Mouse (Mus musculus) retina, adult 2 months (tissue): ENCODE data around the gene Ptpn4.
A peak's percentile ranks its signal among the peaks of the same experiment; 100 is the strongest.

ENCODE experiments used
- DNase-seq: peaks from one replicate; pipeline ENCODE4 v3.0.0-alpha.2; 2012; ENCODE audit warnings: low read depth, low spot score

The Ptpn4 gene

DNA sequence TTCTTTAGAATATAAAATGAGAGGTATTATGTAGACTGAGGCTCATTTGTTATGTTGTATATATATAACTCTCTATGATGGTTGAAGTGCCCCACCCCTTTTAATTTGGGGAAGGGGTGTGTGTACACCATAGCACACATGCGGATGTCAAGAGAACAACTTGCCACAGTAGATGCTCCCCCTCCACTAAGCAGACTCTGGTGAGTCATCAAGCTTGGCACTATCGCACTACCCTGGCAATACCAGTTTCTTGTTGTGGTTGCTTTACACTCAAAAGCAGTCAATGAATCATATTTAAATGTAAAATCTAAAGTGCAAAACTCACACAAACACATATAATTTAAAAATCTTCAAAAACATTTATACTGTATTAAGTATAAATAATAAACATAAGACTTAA, 31.4 kb downstream of the Ptpn4 start:
- no peak for DNase-seq

DNA sequence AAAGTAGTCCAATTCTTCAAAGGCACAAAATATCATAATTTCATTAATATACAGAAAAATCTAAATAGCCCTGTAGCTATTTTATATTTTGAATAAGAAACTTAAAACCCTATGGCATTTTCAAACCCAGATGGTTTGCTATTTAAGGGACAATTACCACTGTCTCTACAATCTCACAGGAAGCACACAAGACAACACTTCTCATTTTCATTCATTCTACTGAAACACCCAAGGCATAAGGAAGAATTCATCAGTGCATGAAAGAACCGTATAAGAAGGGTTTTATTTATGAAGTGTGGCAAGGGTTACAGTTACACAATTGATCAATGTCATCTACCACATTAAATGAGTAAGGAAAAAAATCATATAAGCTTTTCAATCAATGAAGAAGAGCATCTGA, 32.8 kb downstream of the Ptpn4 start:
- DNase-seq: no peak

DNA sequence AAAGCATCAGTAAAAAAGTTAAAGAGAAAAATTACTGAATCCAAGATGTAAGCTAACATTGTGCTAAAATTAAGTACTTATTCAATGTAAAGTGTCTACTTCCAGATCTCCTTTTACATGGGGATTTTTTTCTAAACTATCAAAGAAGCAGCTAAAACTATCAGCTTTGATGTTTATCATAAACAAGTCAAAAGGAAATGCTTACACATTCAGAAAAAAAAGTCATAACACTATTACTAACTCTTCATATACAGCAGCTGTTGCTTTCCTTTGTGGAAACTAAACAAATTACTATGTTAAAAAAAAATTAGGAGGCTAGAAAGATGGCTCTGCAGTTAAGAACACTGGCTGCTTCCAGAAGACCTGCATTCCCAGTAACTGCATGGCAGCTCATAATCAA, 42.2 kb downstream of the Ptpn4 start:
- no peak for DNase-seq

DNA sequence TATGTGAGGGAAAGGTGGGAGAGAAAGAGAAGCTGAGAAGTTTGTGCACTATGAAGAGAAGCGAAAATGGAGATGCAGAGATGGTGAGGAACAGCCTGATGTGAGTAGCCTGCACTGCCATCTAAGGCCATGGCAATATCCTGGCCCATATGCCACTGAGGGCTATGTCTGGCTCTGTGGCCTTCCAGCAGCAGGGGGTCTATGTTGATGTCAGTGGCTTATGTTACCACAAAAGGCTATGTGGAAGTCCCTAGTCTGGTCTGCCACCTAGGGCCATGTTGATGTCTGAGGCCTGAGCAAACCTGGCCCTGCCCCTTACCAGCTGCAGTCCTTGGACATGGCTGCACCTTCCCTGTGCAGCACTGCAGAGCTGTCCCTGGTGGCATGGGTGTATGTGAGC, 43.1 kb downstream of the Ptpn4 start:
- DNase-seq: no peak

DNA sequence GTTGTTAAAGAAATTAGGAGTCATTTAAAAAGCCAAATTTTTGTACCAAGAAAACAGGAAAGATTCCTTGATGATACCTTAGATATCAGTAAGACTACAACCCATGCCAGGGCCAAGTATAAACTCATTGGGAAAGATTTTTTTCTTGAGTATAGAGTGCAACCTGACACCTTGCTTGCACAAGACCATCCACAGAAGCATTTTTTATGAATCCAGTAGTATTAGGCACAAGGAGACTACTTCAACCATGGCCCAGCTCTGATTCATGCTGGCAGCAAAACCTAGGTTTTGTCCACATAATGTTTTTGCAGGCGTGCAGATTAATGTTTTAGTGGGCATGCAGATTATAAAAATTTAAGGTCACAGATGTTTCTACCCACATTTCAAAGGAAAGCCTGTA, 46.8 kb downstream of the Ptpn4 start:
- no peak for DNase-seq

DNA sequence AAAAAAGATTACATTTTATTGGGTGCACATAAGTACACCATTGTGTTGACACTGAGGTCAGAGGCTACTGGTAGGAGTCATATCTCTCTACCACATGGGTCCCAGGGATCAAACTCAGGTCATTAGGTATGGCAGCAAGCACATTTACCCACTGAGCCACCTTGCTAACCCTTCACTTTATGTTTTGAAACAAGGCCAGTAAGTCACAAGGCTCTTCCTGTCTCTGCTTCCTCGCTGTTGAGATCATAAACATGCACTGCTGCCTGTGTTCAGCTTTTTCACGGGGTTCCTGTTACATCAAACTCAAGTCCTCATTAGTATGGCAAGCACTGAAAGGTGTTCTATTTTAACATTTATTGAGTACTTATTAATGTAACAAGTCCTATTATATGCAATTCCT, 61.5 kb downstream of the Ptpn4 start:
- no peak for DNase-seq

DNA sequence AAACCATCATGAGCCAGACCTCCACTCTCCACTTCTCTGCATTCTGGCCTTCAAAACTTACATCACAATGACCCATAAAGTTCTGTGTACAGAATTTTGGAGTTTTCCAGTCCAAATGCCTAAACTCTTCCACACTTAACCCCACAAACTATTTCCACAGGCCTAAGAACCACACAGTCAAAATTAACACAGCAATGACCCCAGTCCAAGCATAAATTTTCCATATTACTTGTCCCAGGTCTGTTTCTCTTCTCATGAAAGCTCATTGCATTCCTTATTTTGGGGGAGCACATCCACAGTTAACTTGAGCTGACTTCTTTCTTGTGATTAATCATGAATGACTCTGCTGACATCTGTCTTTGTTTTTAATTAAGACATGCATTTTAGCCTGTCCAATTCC, 101.7 kb downstream of the Ptpn4 start:
- no peak for DNase-seq

DNA sequence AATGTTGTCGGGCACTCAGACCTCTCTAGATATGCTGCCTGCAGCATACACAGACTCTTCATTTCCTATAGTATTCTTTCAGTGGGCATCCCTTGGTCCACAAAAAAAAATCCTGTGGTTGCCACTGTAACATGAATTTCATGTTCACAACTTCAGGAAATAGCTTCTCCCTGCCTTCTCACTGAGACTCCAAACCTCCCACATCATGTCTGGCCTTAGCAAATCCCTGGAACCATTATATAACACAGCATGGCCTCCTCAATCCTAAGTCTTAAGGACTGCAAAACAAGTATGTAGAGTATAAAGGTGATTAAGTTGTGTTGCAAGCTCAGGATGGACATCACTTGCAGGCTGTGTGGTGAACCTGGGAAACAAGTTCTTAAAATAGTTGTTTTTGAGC, 102.6 kb downstream of the Ptpn4 start:
- no peak for DNase-seq

DNA sequence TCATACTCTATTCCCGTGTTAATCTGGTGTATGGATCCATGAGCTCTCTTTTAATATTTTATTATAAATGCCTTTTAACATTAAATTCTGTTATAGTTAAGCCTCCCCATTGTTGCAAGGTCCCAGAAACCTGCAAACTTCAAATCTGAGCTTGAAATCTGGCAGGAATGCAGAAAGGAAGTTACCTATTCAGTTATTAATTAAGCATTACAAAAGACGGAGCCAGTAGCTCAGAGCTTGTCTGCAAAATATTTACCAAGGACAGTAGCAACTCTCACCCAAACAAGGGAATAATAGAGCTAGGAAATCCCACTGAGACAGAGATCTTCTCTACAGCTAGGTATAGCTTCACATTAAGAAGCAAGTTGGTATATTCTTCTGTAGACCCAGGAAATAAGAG, 106.2 kb downstream of the Ptpn4 start:
- no peak for DNase-seq

DNA sequence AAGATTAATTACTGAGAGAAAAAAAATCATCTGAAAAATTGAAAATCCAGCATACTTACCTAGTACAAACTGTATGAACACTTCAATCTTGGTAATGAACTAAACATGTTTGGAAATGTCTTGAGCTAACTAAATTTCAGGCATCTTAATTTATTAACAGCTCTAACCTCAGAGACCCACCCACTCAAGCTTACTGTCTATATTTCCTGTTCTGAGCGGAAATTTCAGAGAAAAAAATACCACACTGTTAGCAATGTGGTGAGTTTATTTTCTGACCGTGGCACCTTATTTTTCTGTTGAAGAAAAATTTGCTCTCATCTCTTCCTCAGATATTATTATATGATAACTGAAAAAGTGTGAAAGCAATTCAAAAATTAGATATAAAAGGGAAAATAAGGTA, 124.4 kb downstream of the Ptpn4 start:
- no peak for DNase-seq

DNA sequence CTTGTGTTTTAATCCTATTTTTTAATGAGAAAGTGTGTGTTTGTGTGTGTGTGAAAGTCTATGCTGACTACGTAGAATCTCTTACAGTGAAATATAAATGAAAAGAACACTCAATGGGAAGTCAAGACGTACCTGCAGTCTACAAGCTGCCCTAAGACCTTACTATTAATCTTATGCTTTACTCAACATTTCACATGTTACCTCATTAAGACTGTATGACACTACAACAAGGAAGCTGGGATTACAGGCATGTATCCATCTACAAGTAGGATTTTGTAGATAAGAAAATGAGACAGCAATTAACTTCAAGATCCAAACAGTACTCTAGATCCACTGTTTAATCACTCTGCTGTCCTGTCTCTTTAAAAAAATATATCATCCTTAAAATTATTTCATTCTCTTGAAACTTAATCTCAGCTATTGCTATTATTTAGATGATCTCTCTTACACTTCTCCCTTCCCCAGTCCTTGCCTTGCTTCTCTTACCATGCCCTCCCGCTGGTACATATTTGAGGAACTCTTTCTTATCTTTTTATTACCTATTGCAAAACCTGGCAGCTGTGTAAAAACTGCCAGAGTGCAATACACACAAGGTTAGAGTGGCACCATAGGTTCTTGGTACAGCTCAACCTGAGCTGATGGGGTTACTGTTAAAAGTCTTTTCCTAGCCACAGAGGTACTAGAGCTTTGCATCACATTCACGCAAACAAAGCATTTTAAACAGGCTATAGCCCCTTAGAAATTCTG, 130.8 kb downstream of the Ptpn4 start:
- DNase-seq: no peak

DNA sequence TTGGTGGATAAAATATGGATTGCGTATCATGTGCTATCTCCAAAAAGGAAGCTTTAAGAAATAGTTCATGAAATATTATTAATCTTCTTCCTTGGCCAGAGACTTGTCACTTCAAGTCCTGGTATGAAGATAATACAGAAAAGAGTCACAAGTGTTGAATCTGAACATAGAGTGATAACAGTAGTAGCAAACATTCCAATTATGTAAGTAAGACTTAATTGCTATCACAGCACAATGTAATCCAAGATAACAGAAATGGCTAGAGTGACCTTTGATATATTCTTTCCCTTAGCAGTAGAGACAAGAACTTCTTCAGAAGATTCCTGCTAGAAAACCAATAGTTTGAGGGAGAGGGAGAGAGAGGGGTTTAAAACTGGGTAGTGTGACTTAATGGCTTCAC, 140.6 kb downstream of the Ptpn4 start:
- DNase-seq: no peak

DNA sequence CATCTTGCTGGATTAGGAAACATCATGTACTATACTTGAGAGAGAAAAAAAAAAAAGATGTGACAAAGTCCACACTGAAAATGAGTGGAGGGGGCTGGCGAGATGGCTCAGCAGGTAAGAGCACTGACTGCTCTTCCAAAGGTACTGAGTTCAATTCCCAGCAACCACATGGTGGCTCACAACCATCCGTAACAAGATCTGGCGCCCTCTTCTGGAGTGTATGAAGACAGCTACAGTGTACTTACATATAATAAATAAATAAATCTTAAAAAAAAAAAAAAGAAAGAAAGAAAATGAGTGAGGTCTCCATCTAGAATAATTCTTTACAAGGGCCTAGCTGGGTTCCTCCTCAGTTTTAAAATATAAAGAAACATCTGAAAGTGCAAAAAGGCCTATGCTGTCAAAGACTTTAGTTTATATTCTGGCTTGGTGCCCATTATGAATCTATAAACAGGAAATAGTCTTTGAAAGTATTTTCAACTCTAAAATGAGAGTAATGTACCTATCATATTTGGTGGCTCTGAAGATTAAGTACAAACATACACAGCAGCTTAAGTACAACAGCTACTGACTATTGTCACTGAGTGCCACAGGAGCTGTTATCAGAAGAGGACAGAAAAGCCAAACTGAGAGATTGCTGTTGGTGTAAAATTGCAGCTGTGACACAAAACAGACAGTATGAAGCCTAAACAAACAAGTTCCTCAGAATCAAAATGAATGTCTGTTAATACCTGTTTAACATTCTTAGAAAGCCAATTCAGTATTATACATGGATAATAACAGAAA, 151.4 kb downstream of the Ptpn4 start:
- DNase-seq: no peak

DNA sequence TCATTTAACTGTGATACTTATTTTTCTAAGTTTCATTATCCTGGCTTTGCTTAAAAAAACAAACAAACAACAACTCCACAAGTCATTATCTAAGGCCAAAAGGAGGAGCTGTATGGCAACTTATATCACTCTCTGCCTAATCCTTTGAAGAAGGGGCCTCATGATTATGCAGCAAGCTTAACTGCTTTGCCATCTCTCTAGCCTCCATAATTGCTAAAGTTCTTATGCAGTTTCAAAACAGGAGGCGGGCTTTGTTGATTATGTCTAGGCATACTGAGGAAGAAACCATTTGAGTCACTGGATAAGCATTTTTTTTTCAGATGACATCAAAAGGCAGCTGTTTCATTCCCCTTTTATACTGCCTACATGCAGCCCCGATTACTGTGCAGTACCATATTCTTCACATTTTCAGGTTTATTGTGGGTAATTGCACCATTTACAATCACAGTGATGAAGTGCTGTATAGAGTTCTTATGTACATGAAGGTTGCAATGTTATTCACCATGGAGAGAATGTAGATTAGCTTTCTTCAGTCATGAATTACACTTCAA, 155.7 kb downstream of the Ptpn4 start:
- no peak for DNase-seq

DNA sequence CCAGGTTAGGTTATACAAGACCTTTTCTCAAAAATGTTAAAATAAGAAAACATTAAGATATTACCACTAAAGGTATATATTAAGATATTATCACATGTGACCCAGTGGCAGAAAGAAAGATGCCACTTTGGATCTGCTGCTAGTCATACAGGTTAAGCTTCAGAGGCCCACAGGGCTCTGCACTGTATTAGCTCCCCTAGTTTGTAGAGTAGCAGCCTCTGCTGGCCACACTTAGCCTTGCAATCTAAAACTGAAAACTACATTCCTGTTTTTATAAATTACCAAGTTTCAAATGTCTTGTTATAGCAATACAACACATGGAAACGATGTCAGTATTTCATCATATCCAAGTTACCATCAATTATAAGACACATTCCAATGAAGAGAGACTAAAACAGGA, 162.4 kb downstream of the Ptpn4 start:
- peak; percentile 20 for DNase-seq

DNA sequence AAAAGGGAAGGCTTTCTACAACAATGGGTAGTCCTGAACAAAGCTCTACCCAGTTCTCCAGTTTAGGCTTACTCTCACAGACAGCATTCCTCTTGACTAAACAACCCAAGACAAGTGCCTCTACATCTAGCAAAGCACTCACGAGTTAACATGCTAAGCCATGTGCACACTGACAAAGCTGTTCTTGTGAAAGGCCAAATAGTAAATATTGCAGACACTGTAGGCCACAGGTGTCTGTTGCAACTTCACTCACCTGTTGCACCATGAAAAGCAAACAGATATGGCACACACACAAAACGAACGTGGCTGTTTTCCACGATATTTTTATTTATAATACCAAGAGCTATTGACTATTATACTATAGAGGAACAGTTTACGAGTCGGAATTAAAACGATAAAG, 170.5 kb downstream of the Ptpn4 start:
- no peak for DNase-seq

DNA sequence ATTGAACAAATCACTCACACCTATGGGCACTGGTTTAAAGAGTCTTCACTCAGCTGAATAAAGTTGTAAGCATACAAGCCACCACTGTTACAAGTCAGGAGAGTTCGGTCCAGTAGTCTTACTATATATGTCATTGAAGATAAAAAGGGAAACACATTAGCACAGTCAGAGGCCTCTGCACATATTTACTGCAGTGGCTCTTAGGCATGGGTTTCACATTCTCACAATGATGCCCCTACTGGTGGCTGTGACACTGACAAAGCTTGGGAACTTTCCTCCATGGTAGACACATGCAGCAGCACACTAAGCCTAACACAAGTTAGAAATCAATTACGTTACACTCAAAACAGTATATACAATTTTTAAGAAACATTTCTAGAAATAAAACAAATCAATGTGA, 183.1 kb downstream of the Ptpn4 start:
- no peak for DNase-seq

DNA sequence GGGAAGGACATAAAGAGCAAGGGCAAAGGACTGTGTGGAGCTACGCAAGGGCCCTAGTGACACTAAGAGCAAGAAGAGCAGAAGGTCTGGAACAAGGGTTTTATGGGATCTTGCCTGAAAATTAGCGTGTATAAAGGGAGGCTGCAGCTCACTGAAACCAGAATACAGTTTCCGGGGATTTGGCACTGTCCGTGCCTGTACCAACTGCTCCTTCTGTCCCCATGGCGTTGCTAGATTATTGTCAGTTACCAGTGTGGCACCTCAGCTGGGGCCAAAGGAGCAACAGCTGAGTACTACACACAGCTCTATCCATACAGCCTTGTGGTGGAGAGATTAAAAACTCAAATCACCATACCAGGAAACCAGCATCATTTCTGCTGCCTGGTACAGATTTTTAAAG, 187.0 kb downstream of the Ptpn4 start:
- DNase-seq: no peak

DNA sequence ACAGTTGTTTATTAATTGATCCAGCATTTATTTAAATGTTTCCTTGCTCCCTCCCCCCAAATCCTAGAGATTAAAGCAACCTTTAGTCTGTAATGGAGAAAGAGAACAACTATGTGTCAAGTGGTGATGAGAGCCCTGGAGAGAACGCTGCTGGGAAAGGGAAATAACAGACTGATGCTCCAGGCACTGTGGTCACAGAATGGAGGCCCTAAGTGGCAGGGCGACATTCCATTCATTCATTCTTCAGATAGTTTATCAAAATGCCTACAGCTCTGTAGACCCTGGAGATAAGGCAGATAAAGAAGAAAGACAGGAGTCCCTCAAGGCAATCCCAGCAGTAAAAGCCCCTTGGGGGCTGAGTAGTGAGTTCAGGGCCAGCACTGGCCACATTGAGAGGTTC, 187.8 kb downstream of the Ptpn4 start:
- DNase-seq: no peak

DNA sequence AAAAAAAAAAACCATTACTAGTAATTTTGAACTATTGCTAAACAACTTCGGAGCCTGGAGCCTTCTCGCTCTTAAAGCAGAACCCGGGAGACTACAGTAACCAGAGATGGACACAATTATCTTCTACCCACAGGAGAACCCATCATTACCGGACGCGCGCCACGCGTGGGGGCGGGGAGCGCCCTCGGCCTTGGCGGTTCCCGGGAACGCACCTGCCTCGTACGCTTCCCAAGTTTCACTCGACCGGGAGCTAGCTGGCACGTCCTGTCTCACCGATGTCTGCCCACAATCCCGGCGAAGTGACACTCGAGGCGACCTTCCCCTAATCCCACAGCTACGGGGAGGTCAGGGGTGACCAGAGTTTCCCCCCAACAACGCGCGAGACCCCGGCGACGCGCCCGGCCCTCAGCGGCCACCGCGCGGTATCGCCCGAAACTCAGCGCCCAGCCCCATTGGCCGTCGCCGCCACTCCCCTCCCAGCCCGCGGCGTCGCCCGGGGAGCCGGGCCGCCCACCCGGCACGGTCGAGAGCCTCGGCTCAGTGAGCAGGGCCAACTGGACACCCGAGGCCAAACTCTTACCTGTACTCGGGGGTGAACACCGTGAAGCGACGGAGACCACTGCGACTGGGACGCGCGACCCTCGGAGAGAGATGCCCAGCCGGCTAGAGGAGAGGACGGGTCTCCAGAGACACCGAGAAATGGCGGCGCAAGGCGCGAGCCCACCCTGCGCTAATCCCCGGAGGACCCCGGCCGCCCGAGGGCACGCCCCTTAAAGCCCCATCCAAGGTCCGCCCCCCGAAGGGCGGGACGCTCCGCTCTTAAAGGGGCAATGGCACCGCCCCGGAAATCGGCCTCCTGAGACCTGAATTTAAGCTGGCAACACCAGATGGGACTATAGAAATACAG, 189.0 kb downstream of the Ptpn4 start, which contains the start of gene Epb41l5:
Epb41l5 (minus strand) TSS at position 796 of the 907 bp plus-strand sequence.
- peak; percentile 72 for DNase-seq

DNA sequence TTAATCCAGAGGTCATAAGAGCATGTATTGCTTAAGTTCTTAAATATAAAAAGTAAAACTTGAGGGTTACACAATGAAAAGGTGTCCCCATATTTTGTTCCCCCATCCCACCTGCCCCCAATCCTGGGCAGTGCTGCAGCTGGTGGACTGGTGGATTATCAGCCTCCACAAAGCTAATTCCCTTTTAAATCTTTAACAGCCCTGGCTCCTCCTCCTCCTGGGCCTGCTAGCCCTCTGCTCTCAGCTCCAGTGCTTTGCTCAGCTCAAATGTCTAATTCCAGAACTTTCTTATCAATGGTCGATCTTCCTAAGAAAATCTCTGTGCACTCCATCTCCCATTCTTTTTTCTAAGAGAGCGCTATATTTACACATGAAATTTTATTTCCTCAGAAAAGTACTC, 191.1 kb downstream of the Ptpn4 start:
- peak; percentile 51 for DNase-seq

DNA sequence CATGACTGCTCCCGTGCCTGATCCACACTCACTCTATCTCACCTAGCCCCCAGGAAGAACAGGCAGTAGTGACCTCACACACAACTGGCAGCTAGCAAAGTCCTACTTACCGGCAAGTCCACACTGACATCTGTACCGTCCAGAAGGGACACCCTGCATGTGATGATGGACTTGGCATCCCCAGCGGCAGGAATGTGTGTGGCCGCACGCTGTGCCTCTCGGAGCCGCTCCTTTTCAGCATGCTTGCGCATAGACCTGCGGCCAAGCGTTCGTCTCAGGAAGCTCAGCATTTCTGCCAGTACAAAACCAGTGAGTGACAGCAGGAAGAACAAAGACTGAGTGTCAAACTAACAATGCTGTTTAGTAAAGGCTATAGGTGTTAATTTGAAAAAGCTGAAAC, 195.0 kb downstream of the Ptpn4 start:
- no peak for DNase-seq
